Mouse (Mus musculus) thymus, postnatal 4 days (tissue): ENCODE results near the gene Sys1.

Experiments used
- DNase-seq: peaks from one replicate; pipeline ENCODE4 v3.0.0; 2021

Gene Sys1

DNA sequence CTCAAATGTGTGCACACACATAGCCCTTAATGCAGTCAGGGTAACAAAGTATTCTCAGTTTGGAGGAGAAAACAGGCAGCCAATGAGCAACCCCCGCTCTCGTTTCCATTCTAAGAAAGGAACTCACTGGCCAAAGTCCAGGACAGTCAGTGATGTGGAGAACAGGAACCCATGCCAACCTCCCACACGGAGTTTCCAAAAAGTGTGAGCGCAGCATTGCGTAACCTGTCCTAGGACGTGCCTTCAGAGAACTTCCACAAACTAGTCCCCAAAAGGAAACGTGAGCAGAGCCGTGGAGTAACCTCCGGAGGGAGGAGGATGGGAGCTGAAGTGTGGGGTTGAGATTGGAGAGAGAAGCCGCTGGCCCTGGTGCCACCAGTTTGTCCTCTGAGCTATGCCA, 1.9 kb upstream of the Sys1 start:
- DNase-seq, result no peak

DNA sequence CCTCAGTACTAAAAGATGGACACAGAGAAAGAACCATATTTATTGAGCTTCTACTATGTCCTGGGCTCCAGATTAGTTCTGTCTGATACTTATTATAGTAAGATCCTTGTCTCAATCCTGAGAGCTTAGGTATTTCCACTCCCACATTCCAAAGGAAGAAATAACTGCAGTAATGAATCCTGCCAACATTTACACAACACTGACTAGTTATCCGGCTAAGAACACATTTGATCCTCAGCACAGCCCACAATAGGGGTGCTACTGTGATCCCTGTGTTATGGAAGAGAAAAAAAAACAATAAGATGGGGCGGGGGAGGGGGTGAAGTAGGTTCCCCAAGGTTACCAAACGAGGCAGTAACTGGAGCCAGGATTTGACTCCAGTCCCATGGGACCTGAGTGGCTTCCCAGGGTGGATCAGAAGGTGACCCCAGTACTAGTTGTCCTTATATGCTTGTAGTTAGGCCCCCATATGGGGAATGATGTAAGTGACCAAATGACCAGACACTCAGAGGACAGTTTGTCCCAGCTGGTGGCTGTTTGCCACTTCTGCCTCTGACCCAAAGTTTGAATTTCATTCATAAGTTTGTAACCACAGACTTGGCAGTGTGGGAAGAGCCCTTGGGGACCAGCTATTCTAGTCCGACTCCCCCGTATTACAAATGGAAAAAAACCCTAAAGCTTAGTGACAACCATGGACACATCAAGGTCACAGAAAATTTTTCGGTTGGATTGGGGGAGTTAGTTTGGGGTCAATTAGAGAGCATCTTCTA, 1.2 kb upstream of the Sys1 start:
- no peak for DNase-seq

- no peak for DNase-seq
Observed at GRCm38 (mm10) chr2:164456413-164456812, 351 bp upstream of the Sys1 start.

- no peak for DNase-seq
Observed at GRCm38 (mm10) chr2:164457942-164458341, 1.2 kb downstream of the Sys1 start.

DNA sequence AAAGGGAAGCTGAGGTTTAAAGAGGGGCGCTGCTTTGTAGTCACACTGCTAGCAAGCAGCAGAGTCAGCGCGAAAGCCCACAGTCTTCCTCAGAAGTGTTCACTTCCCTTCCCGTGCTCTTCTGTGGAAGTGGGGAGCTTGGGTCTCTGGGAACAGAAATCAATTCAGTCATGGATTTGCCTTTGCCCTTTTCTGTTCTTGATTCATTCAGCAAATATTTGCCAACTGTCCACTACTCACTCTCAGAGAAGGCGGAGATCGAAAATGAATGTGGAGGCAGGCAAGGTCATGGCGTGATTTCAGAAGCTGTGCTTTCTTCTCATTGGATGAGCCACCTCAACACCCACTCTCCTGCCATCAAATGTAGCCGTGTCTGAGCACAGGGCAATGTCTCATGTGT, 1.8 kb downstream of the Sys1 start:
- DNase-seq, result no peak

DNA sequence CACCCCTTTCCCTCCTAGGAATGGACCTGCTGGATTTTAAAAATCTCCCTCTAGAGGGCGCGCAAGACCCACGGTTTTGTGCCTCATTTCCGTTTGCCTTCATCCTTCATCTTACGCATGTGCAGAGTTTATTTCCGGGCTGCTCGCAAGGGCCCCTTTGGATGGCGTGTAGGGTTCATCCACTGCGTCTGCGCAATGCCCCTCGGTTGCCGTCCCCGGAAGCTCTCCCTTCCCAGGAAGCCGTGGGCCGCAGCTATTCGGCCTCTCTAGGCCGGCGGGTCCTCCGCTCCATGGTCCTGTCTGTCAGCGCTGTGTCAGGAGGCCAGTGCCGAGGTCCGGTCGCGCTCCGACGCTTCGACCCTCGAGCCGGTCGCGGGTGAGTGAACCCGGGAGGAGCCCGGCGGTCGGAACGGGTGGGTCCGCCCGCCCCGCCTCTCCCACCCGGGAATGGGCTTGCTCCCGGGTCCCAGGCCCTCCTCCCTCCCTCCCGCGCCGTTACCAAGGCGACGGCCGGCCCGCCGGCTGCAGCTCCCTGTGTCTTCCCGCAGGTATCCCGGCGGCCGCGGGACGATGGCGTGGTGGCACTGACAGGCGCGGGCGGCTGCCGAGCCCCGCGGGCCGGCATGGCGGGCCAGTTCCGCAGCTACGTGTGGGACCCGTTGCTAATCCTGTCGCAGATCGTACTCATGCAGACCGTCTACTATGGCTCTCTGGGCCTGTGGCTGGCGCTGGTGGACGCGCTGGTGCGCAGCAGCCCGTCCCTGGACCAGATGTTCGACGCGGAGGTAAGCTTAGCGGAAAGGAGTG, 4.2 kb downstream of the Sys1 start, which contains the start of gene Gm20458:
TSS of gene Gm20458 (plus strand) at position 223 of the 807 bp plus-strand sequence.
- DNase-seq, result peak; percentile 92

DNA sequence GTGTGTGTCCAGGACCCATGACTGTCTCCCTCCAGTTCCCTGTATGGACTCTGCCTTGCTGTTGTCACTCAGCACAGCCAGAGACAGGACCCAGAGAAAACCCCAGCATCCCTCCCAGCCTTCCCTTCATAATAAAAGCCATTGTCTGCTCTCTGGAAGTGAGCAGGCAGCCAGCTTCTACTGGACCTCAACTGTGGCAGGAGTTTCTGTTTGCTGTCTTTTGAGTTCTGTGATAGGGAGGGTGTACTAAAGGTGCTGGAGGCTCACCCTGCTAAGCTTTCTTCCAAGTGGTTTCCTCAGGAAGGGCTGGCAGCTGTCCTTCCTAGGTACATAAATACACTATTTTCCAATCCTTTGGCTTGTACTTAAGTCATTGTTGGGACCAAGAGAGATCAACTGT, 8.4 kb downstream of the Sys1 start:
- no peak for DNase-seq

- no peak for DNase-seq
Observed at GRCm38 (mm10) chr2:164466787-164467186, 10.0 kb downstream of the Sys1 start.

GRCm38 (mm10) chr2:164470254-164470653, 13.5 kb downstream of the Sys1 start:
- DNase-seq, result peak; percentile 71

DNA sequence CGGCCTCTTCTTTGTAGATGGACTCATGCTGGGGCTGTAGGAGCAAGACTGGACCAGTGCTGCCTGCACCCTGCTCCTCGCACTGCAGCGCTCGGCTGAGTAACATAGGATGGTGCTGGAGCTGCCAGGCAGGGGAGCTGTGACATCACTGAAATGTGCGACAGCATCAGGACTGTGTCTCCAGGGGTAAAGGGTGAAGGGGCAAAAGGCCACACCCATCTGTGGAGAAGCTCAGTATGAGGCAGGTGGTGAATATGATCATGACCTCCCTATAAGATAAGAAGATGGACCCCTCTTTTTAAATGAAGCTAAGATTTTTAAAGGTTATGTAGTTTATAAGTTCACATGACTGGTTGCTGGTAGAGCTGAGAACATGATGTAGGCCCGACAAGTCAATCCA, 16.9 kb downstream of the Sys1 start, which contains the start of gene Trp53tg5:
TSS of gene Trp53tg5 (minus strand) at position 101 of the 400 bp plus-strand sequence.
- DNase-seq, result no peak

DNA sequence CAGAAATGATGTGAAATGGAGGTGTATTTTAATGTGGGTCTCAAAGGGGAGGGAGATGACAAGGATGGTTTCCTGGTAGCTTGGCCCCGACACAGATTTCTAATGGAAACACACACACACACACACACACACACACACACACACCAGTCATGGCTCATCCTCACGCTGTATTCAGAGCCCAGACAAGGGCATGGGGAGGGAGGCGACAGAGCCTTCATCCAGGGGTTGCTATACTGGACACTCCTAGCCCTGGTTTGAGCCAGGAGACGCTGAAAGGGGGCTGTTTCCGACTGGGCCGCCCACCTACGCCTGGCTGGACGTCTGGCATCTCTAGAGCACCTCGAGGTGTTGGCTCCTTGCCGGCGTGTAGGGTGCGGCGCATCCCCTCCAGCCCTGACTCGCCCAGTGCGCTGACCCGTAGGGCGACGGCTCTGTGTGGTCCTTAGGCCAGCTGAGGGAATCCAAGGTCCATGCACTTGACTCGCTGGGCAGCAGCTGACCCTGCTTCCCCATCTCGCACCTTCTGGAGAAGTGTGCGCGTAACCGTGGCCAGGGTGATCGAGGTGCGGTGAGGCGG, 29.0 kb downstream of the Sys1 start, which contains the start of gene Dbndd2:
TSS of gene Dbndd2 (plus strand) at position 426 of the 577 bp plus-strand sequence.
- no peak for DNase-seq

- peak; percentile 41 for DNase-seq
Observed at GRCm38 (mm10) chr2:164486258-164487114, 29.7 kb downstream of the Sys1 start.

DNA sequence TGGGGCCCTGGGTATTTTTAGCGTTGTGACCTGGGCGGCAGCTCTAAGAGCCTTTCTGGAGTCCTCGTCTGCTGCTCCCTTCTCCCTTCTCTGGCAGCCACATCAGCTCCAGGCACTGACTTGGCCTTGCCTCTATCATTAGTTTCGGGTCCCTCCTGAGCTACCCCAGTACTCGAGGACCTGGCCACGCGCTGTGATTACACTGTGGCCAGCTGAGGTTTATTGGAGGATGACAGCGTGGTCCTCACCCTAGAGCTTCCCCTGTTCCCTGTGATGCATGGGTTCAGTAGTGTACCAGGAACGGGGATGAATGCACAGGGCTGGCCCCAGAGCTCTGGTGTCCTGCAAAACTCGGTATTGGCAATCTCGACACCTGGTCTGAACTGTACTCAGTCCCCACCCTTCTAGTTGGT, 30.4 kb downstream of the Sys1 start:
- no peak for DNase-seq

- DNase-seq, result no peak
Observed at GRCm38 (mm10) chr2:164487812-164488211, 31.0 kb downstream of the Sys1 start.

GRCm38 (mm10) chr2:164494126-164494525, 37.4 kb downstream of the Sys1 start:
- no peak for DNase-seq

DNA sequence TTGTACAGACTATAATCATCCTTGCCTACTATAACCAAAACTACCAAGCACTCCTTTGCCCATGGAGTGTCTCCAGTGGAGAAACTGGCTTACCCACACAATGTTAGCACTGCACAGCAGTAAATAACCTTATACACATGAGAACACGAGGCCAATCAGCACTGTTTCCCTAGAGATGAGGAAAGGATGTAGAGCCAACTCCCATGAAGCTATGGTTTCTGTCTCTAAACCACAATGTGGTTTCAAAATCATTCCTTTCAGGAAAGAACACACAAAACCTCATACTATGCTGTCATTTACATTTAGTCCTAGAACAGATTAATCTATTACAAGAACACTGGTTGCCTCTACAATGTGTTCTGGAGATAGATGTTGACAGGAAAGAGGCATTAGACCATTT, 39.6 kb downstream of the Sys1 start:
- no peak for DNase-seq

- DNase-seq, result peak; percentile 89
Observed at GRCm38 (mm10) chr2:164496847-164497690, 40.3 kb downstream of the Sys1 start, which contains the start of gene Pigt. Gene Pigt, plus strand, starts transcription at chr2:164497520.

DNA sequence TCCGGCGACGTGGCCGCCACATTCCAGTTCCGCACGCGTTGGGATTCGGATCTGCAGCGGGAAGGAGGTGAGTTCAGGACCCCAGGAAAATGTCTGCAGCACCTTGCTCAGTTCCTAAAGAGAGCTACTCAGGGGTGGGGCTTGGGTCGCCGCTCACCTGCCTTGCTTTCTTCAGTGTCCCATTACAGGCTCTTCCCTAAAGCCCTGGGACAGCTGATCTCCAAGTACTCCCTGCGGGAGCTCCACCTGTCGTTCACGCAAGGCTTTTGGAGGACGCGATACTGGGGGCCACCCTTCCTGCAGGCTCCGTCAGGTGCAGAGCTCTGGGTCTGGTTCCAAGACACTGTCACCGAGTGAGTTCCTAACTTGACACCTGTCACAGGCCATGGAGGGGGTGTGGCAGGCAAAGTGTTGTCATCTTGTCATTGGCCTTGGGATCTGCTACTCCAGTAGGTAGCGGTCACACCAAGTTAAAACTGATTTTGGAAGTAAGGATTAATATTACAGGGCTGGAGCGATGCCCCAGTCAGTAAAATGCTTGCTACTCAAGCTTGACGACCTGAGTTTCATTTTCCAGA, 41.0 kb downstream of the Sys1 start:
- DNase-seq, result no peak

GRCm38 (mm10) chr2:164499317-164499716, 42.6 kb downstream of the Sys1 start:
- DNase-seq, result peak; percentile 26

- no peak for DNase-seq
Observed at GRCm38 (mm10) chr2:164500511-164500910, 43.7 kb downstream of the Sys1 start.

- no peak for DNase-seq
Observed at GRCm38 (mm10) chr2:164504919-164505318, 48.2 kb downstream of the Sys1 start.
